Mouse (Mus musculus) lung, adult 2 months (tissue): ENCODE results near the gene Srsf4. TPM values are rescaled to one million over a fixed set of nuclear protein-coding genes. Genes with fewer than 3 reads are reported as not detected.

Experiments used
- DNase-seq: peaks from one replicate; pipeline ENCODE4 v3.0.0; 2022
- H3K4me1 ChIP-seq: fragments of 200-500 bp; 2 replicates; pipeline ENCODE4 v1.6.1; 2011; ENCODE audit warnings: low read length; ENCODE audit not compliant: control insufficient read depth, insufficient read depth
- H3K4me3 ChIP-seq: fragments of 200-500 bp; replicated peaks from 2 replicates; pipeline ENCODE3; 2011; ENCODE audit warnings: low read depth, mild to moderate bottlenecking, control low read depth, low read length; ENCODE audit errors: extremely low read depth
- CTCF ChIP-seq: fragments of 200-500 bp; IDR thresholded peaks from 2 replicates; pipeline ENCODE4 v1.5.1; 2011; ENCODE audit warnings: mild to moderate bottlenecking, low read length, control low read depth; ENCODE audit not compliant: insufficient read depth
- POLR2A ChIP-seq: fragments of 200-500 bp; IDR thresholded peaks from 2 replicates; pipeline ENCODE4 v1.6.1; 2011; ENCODE audit warnings: low read depth, mild to moderate bottlenecking, control low read depth, low read length, borderline replicate concordance; ENCODE audit errors: extremely low read depth
- WGBS: fragments of 180-500 bp; shearing (Covaris S2); methylation state at CpG from one replicate; pipeline ENCODE4 v1.1.7; 2018; 5-methylcytosine and 5-hydroxymethylcytosine counted together
- polyA plus RNA-seq: library from polyadenylated mRNA; depleted of rRNA; stranded (reverse); fragments of >200 nt; gene quantifications from 2 replicates; pipeline ENCODE4 v1.2.3, GENCODE M21; 2012; rRNA removed

The Srsf4 gene
- polyA plus RNA-seq, 1 experiment = 49.9 TPM

DNA sequence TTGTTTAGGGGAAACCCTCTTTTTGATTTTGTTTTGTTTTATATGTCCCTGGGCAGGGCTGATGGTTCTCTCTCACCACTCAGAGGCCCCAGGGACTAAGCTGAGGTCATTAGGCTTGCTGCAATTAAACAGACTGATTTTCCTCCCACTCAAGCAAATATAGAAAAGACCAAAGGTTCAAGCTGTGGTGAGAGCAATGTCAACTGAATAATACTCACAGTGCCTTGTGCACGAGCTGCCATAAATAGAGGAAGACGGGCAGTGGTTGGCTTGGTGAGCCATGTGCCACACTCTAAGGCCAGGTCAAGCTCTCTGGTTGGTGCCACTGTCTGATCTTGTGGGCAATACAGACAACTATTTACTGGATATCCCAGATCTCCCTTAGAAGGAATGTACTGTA is 66.0 kb downstream of the Srsf4 start:
- TF ChIP-seq CTCF = no peak
- no peak for TF ChIP-seq POLR2A
- H3K4me1 ChIP-seq = no peaks in the 10 kb centered on the region
- no peak for DNase-seq
- H3K4me3 ChIP-seq = no peak overlapping the region
- WGBS = 74% methylated on average over 2 of the region's 2 CpGs

DNA sequence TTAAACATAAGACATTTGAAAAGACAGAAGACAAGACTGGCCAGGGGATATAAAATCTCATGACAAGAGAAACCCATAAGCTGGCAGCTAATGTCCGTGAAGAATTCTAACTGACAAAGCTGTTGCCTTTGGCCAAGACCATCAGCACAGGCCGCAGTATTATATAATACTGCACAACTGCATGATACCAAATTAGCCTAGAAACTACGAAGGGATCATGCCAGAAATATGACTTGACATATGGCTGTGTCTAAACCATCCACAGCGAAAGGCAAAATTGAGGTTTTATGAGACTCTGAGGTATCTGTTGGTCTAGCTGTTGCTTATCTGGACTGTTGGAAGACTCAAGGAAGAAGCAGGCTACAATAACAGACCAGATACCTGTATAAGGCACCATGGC is 67.4 kb downstream of the Srsf4 start:
- no peaks in the 10 kb centered on the region for H3K4me1 ChIP-seq
- DNase-seq = no peak
- TF ChIP-seq POLR2A (no peak), CTCF (no peak)
- H3K4me3 ChIP-seq = no peak overlapping the region
- WGBS = 94% methylated on average over 4 of the region's 4 CpGs

DNA sequence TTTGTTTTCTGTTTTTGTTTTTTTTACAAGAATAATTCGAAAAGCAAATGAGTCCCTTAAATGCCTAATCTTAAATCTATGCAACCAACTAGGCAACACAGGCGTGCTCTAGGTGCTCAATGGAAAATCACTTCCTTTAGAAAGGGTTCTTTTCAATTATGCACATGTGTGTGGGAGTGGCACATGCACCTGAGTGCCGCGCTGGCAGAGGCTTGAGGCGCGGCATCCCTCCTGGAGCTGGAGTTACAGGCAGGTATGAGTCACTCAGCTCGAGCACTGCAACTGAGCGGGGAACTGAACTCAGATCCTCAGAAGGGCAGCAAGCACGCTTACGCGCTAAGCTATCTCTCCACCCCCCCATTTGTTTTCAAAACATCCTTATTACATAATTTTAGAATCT is 74.4 kb downstream of the Srsf4 start:
- no peak for DNase-seq
- WGBS = 83% methylated on average over 11 of the region's 11 CpGs
- no peak for TF ChIP-seq POLR2A
- TF ChIP-seq CTCF = no peak
- H3K4me3 ChIP-seq = no peak overlapping the region
- no peaks in the 10 kb centered on the region for H3K4me1 ChIP-seq

DNA sequence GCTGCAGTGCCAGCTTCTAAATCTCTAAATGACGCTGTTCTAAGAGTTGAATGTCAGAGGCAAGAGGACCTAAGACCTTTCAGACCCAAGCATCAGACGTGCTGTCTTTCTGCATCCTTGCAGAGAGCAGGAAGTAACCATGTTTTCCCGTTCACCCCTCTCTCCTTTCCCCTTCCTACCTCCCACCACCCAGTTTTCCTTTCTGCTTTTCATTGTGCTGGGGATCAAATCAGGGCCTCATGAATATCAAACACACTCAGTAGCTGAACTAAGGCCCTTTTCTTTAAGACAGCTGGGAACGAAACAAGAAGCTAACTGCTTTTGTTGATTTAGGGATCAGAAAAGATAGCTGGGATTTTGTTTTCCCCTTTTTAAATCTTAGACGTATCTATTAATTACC is 76.5 kb downstream of the Srsf4 start:
- Histone ChIP-seq H3K4me1 (no peaks in the 10 kb centered on the region), H3K4me3 (no peak overlapping the region)
- 61% methylated on average over 5 of the region's 5 CpGs for WGBS
- TF ChIP-seq CTCF (no peak), POLR2A (no peak)
- no peak for DNase-seq

DNA sequence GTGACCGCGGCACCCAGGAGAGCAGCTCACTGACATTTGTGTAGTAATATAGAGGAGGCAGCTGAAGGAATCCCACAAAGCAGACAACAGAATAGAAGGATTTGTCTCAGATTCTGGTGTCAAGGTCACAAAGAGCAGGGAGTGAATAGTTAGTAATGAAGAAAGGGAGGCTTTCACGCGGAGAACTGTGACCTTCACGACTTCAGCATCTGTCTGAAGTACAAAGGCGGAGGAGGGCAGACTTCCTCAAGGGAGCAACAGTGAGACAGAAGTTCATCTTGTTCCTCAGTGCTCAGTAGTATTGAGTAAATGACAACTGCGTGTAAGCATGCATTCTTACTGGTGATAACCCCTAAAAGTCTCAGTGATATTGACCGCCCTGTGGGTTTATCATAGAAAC is 77.2 kb downstream of the Srsf4 start:
- no peak for TF ChIP-seq POLR2A
- TF ChIP-seq CTCF = no peak
- Histone ChIP-seq H3K4me3 (no peak overlapping the region), H3K4me1 (no peaks in the 10 kb centered on the region)
- no peak for DNase-seq
- WGBS = 82% methylated on average over 8 of the region's 8 CpGs

Other genes with a start within 250 kb of the Srsf4 start
- gene Ptpru, start 35.3 kb upstream of the Srsf4 start, polyA plus RNA-seq = 32.4 and 44.6 TPM in 2 replicates
- gene Mecr, start 30.1 kb upstream of the Srsf4 start, polyA plus RNA-seq = 13.4 and 22.7 TPM in 2 replicates
- 24.8 and 45.1 TPM in 2 replicates for gene Tmem200b, start 48.2 kb downstream of the Srsf4 start, polyA plus RNA-seq
- 0.07 and 0.25 TPM in 2 replicates for gene Gm10300, start 201.1 kb downstream of the Srsf4 start, polyA plus RNA-seq
- 38.3 and 45.3 TPM in 2 replicates for gene Epb41, start 201.7 kb downstream of the Srsf4 start, polyA plus RNA-seq